Mouse (Mus musculus) forelimb bud, embryonic 11.5 days (tissue): ENCODE results near the gene Gm20388.
"Not testable (repeated sequence)": the region's sequence is repeated elsewhere in the genome, so short reads cannot be mapped to it uniquely, and the experiment has no call there.

Experiments used
- DNase-seq: peaks from one replicate; pipeline ENCODE4 v3.0.0-alpha.2; 2012; ENCODE audit warnings: low read depth, low spot score

Gene Gm20388

GRCm38 (mm10) chr8:123024226-123024625, 3113.6 kb downstream of the Gm20388 start:
- no peak for DNase-seq

- DNase-seq, result no peak
Measured at GRCm38 (mm10) chr8:123025951-123026351, 3115.3 kb downstream of the Gm20388 start.

GRCm38 (mm10) chr8:123027786-123028185, 3117.1 kb downstream of the Gm20388 start:
- no peak for DNase-seq

- DNase-seq, result not testable (repeated sequence)
Measured at GRCm38 (mm10) chr8:123030091-123030490, 3119.4 kb downstream of the Gm20388 start.

- no peak for DNase-seq
Measured at GRCm38 (mm10) chr8:123031321-123031978, 3120.8 kb downstream of the Gm20388 start.

- DNase-seq, result no peak
Measured at GRCm38 (mm10) chr8:123032730-123033129, 3122.1 kb downstream of the Gm20388 start.

GRCm38 (mm10) chr8:123033431-123033830, 3122.8 kb downstream of the Gm20388 start:
- no peak for DNase-seq

GRCm38 (mm10) chr8:123034171-123034570, 3123.5 kb downstream of the Gm20388 start:
- DNase-seq, result no peak

GRCm38 (mm10) chr8:123036956-123037355, 3126.3 kb downstream of the Gm20388 start:
- no peak for DNase-seq

GRCm38 (mm10) chr8:123037487-123037886, 3126.8 kb downstream of the Gm20388 start:
- no peak for DNase-seq

GRCm38 (mm10) chr8:123038351-123038750, 3127.7 kb downstream of the Gm20388 start:
- DNase-seq, result no peak

GRCm38 (mm10) chr8:123039376-123040109, 3128.9 kb downstream of the Gm20388 start:
- DNase-seq, result no peak

- DNase-seq, result no peak
Measured at GRCm38 (mm10) chr8:123040110-123040650, 3129.5 kb downstream of the Gm20388 start.

GRCm38 (mm10) chr8:123041008-123041773, 3130.6 kb downstream of the Gm20388 start:
- DNase-seq, result peak; percentile 65

- DNase-seq, result no peak
Measured at GRCm38 (mm10) chr8:123041774-123042105, 3131.1 kb downstream of the Gm20388 start.

- DNase-seq, result peak; percentile 100
Measured at GRCm38 (mm10) chr8:123042158-123042973, 3131.7 kb downstream of the Gm20388 start, which contains the start of gene Ankrd11. TSS of gene Ankrd11 (minus strand) at chr8:123042277.

- DNase-seq, result no peak
Measured at GRCm38 (mm10) chr8:123042974-123043625, 3132.5 kb downstream of the Gm20388 start.

- DNase-seq, result no peak
Measured at GRCm38 (mm10) chr8:123043941-123044340, 3133.3 kb downstream of the Gm20388 start.

GRCm38 (mm10) chr8:123044743-123045425, 3134.2 kb downstream of the Gm20388 start:
- not testable (repeated sequence) for DNase-seq

GRCm38 (mm10) chr8:123046706-123047105, 3136.1 kb downstream of the Gm20388 start:
- no peak for DNase-seq
